Mouse (Mus musculus): ENCODE measurements at regions not wholly inside any gene's neighbourhood (a gene's known extent, or its start where the extent isn't known, plus 50 kb on each side); places are given as distances from the start of the nearest gene placed in this dataset.

- Histone ChIP-seq H3K36me3 (ENCODE audit: control insufficient read depth, insufficient read depth, low read length, poor library complexity, severe bottlenecking) (no peaks in the 10 kb centered on the region), H3K27me3 (ENCODE audit: control insufficient read depth, insufficient read depth, low read length, poor library complexity, severe bottlenecking) (no peaks in the 10 kb centered on the region)
- DNase-seq (ENCODE audit: low read depth, low spot score) = no peak
Measured at GRCm38 (mm10) chr9:60982383-60983085, 188.2 kb downstream of the Uaca start.

GRCm38 (mm10) chr9:60983246-60983645, 188.9 kb downstream of the Uaca start:
- Histone ChIP-seq H3K27me3 (ENCODE audit: control insufficient read depth, insufficient read depth, low read length, poor library complexity, severe bottlenecking) (no peaks in the 10 kb centered on the region), H3K36me3 (ENCODE audit: control insufficient read depth, insufficient read depth, low read length, poor library complexity, severe bottlenecking) (no peaks in the 10 kb centered on the region)

DNA sequence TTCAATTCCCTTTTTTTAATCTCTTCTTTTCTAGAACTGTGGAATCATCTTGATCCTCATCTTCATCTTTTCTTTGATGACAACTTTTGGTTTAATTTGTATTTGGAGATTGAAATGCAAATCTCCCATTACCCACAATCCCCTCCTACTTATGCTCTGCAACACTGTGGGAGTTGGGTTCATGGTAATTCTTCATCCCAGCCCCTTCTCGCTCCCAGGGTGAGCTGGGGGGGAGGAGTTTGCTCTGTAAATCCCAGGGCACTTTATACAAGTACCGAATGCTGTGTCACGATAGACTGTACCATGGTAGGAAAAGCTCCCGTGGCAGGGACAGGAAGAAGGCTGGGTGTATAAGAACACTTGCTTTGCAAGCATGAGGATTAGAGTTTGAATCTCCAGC, 193.8 kb downstream of the Uaca start:
- DNase-seq (ENCODE audit: low read depth, low spot score) = no peak
- Histone ChIP-seq H3K36me3 (ENCODE audit: control insufficient read depth, insufficient read depth, low read length, poor library complexity, severe bottlenecking) (no peaks in the 10 kb centered on the region), H3K27me3 (ENCODE audit: control insufficient read depth, insufficient read depth, low read length, poor library complexity, severe bottlenecking) (no peaks in the 10 kb centered on the region)

More at GRCm38 (mm10) chr9:60983246-60983645, 188.9 kb downstream of the Uaca start:
- DNase-seq (ENCODE audit: low read depth, low spot score) = no peak

- no peaks in the 10 kb centered on the region for H3K27me3 ChIP-seq (ENCODE audit: control insufficient read depth, insufficient read depth, low read length, poor library complexity, severe bottlenecking)
- no peaks in the 10 kb centered on the region for H3K36me3 ChIP-seq (ENCODE audit: control insufficient read depth, insufficient read depth, low read length, poor library complexity, severe bottlenecking)
- no peak for DNase-seq (ENCODE audit: low read depth, low spot score)
Measured at GRCm38 (mm10) chr9:60989670-60990391, 195.5 kb downstream of the Uaca start.

DNA sequence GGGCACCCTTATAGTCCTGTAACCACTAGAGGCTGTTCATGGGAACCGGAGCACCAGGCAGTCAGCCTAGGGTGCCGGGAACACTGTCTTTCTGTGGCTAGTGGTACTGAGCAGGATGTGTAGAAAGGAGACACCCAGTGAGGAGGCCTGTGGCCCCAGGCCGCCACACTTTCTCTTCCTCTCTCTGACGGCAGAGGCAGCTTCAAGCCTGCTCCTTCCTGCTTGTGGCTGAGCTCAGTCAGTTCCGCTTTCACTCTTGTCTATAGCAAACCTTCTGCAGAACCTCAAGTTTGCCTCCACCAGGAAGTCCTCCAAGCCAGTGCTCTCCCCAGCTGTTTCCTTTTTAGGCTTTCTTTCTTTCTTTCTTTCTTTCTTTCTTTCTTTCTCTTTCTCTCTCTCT, 197.2 kb downstream of the Uaca start:
- DNase-seq (ENCODE audit: low read depth, low spot score) = peak; percentile 92
- H3K27me3 ChIP-seq (ENCODE audit: control insufficient read depth, insufficient read depth, low read length, poor library complexity, severe bottlenecking) = no peaks in the 10 kb centered on the region
- H3K36me3 ChIP-seq (ENCODE audit: control insufficient read depth, insufficient read depth, low read length, poor library complexity, severe bottlenecking) = no peaks in the 10 kb centered on the region

- Histone ChIP-seq H3K36me3 (ENCODE audit: control insufficient read depth, insufficient read depth, low read length, poor library complexity, severe bottlenecking) (no peaks in the 10 kb centered on the region), H3K27me3 (ENCODE audit: control insufficient read depth, insufficient read depth, low read length, poor library complexity, severe bottlenecking) (no peaks in the 10 kb centered on the region)
- no peak for DNase-seq (ENCODE audit: low read depth, low spot score)
Measured at GRCm38 (mm10) chr9:60993661-60994060, 199.3 kb downstream of the Uaca start.

DNA sequence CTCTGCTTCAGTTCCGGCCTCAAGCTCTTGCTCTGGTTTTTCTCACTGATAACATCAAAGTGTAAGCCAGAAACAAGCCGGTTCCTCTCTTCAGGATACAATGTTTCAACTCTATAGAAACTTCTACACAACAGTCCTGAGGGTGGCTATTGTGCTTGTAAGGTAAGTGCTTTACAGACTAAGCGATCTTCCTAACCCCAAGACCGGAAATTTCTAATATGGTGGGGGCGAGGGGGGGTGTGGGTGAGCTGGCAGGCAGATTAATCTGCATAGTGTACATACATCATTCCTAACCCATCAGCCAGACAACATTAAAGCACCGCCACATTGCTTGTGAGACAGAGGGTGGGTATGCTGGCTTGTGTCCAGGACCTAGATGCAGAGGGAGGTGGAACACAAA, 200.8 kb downstream of the Uaca start:
- no peak for DNase-seq (ENCODE audit: low read depth, low spot score)
- H3K27me3 ChIP-seq (ENCODE audit: control insufficient read depth, insufficient read depth, low read length, poor library complexity, severe bottlenecking) = no peaks in the 10 kb centered on the region
- H3K36me3 ChIP-seq (ENCODE audit: control insufficient read depth, insufficient read depth, low read length, poor library complexity, severe bottlenecking) = no peaks in the 10 kb centered on the region

DNA sequence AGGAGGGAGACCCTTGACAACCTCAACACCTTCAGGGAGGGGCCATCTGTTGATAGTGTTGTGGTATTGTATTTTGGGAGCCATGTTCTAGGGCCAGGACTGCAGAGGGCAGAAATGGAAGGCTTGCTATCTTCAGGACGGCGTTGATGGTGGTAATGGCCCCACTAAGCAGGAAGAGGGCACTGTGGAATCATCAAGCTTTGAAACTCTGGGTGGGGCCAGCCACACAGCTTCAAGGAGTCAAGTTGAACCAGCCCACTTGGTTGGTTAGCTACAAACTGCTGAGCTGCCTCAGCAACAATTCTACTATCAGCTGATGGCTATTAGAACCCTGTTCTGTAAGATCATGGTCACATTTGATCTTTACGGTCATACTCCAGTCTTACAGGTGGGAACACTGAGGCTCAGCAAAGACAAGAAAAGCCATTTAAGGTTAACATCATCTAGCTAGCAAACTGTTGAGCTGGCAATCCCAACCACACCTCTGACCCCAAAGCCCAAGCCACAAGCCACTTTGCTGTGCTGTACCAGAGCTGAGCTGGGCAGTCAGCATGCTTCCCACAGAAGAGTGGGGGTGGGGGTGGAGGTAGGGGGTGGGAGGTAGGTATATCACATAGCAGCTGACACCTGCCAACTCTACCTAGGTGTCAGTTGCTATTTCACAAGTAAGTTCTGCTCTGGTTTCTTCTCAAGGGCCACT, 203.9 kb downstream of the Uaca start:
- Histone ChIP-seq H3K36me3 (ENCODE audit: control insufficient read depth, insufficient read depth, low read length, poor library complexity, severe bottlenecking) (no peaks in the 10 kb centered on the region), H3K27me3 (ENCODE audit: control insufficient read depth, insufficient read depth, low read length, poor library complexity, severe bottlenecking) (no peaks in the 10 kb centered on the region)
- DNase-seq (ENCODE audit: low read depth, low spot score) = peak; percentile 83

- Histone ChIP-seq H3K27me3 (ENCODE audit: control insufficient read depth, insufficient read depth, low read length, poor library complexity, severe bottlenecking) (no peaks in the 10 kb centered on the region), H3K36me3 (ENCODE audit: control insufficient read depth, insufficient read depth, low read length, poor library complexity, severe bottlenecking) (no peaks in the 10 kb centered on the region)
- DNase-seq (ENCODE audit: low read depth, low spot score) = peak; percentile 95
Measured at GRCm38 (mm10) chr9:60999001-60999529, 204.7 kb downstream of the Uaca start.

DNA sequence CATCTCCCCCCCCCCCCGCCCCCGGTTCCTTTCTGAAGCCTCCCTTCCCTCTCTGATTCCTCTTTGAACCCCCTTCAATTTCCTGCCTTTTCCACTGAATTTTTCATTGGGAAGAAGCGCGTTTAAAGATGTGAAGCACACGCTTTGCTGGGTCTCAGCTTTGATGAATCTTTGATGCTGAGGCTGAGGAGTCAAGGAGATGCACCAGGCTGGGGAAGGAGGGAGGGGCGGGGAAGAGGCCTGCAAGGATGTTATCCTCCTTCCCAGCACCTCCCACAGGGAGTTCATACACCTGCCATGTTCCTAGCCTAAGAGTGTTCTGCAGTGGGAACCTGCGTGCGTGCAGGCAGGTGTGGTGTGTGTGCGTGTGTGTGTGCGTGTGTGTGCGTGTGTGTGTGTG, 205.9 kb downstream of the Uaca start:
- no peaks in the 10 kb centered on the region for H3K36me3 ChIP-seq (ENCODE audit: control insufficient read depth, insufficient read depth, low read length, poor library complexity, severe bottlenecking)
- no peaks in the 10 kb centered on the region for H3K27me3 ChIP-seq (ENCODE audit: control insufficient read depth, insufficient read depth, low read length, poor library complexity, severe bottlenecking)
- no peak for DNase-seq (ENCODE audit: low read depth, low spot score)

- no peaks in the 10 kb centered on the region for H3K27me3 ChIP-seq (ENCODE audit: control insufficient read depth, insufficient read depth, low read length, poor library complexity, severe bottlenecking)
- no peaks in the 10 kb centered on the region for H3K36me3 ChIP-seq (ENCODE audit: control insufficient read depth, insufficient read depth, low read length, poor library complexity, severe bottlenecking)
- DNase-seq (ENCODE audit: low read depth, low spot score) = no peak
Measured at GRCm38 (mm10) chr9:61002572-61002971, 208.2 kb downstream of the Uaca start.

GRCm38 (mm10) chr9:61008446-61008845, 214.1 kb downstream of the Uaca start:
- DNase-seq (ENCODE audit: low read depth, low spot score) = no peak
- Histone ChIP-seq H3K36me3 (ENCODE audit: control insufficient read depth, insufficient read depth, low read length, poor library complexity, severe bottlenecking) (no peaks in the 10 kb centered on the region), H3K27me3 (ENCODE audit: control insufficient read depth, insufficient read depth, low read length, poor library complexity, severe bottlenecking) (no peaks in the 10 kb centered on the region)

GRCm38 (mm10) chr9:61011066-61011465, 216.7 kb downstream of the Uaca start:
- H3K36me3 ChIP-seq (ENCODE audit: control insufficient read depth, insufficient read depth, low read length, poor library complexity, severe bottlenecking) = no peaks in the 10 kb centered on the region
- no peaks in the 10 kb centered on the region for H3K27me3 ChIP-seq (ENCODE audit: control insufficient read depth, insufficient read depth, low read length, poor library complexity, severe bottlenecking)
- DNase-seq (ENCODE audit: low read depth, low spot score) = peak; percentile 52

DNA sequence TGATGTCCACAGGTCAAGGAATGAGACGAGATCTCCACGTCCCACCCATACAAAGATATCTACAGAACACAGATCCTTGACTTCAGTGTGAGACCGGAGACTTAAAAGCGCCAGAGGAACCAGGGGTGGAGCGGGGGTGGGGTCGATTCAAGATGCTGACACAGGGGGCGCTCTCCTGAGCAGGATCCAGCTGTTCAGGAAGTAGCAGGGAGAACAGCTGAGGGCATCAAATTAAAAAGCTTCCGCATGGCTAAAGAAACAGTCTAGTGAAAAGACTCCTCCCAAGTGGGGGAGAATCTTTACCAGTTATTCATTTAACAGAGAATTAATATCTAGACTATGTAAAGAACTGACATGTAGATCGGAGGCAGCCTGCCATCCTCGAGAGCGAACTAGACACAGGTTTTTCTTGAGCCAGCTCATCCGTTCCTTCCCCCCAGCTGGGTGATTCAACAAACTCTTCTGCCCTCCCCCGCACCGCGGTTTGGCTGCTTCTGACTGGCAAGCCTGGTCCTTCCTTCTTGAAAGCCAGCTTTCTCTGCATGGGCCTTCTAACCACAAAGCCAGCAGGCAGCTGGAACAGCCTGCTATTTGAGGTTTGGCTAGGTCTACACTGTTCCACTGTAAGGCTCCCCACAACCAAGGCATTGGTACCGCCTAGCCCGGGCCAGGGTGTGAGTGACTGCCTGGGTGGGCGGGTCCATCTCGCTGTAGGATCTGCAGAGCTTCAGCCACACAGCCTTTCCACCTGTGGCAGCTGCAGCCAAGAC, 218.6 kb downstream of the Uaca start:
- Histone ChIP-seq H3K27me3 (ENCODE audit: control insufficient read depth, insufficient read depth, low read length, poor library complexity, severe bottlenecking) (no peaks in the 10 kb centered on the region), H3K36me3 (ENCODE audit: control insufficient read depth, insufficient read depth, low read length, poor library complexity, severe bottlenecking) (no peaks in the 10 kb centered on the region)
- peak; percentile 81 for DNase-seq (ENCODE audit: low read depth, low spot score)

All from splenic B cell, adult 2 months (primary cell).